Mouse (Mus musculus) neural tube, embryonic 14.5 days (tissue): ENCODE results near the gene Mllt10. TPM values are rescaled to one million over a fixed set of nuclear protein-coding genes. Genes with fewer than 3 reads are reported as not detected.
"Not testable (repeated sequence)": the region's sequence is repeated elsewhere in the genome, so short reads cannot be mapped to it uniquely, and the experiment has no call there.

Experiments used
- ATAC-seq: fragments of 200-750 bp; cut with Nextera tagmentation; 2 replicates; pipeline ENCODE4 v1.8.0; 2017; ENCODE audit warnings: low read depth, mild to moderate bottlenecking, moderate TSS enrichment, moderate library complexity
- H3K27ac ChIP-seq: fragments of 300-500 bp; sonication (generic); 2 replicates; pipeline ENCODE4 v1.5.1; 2014; ENCODE audit warnings: low read depth, mild to moderate bottlenecking, control low read depth, low read length, moderate library complexity, mixed read lengths
- H3K27me3 ChIP-seq: fragments of 300-500 bp; sonication (generic); 2 replicates; pipeline ENCODE4 v1.6.1; 2014; ENCODE audit warnings: low read length; ENCODE audit not compliant: control insufficient read depth, insufficient read depth
- H3K36me3 ChIP-seq: fragments of 300-500 bp; sonication (generic); 2 replicates; pipeline ENCODE4 v1.6.1; 2014; ENCODE audit warnings: low read length, mixed read lengths; ENCODE audit not compliant: control insufficient read depth, insufficient read depth
- H3K4me1 ChIP-seq: fragments of 300-500 bp; sonication (generic); 2 replicates; pipeline ENCODE4 v1.6.1; 2014; ENCODE audit warnings: low read length; ENCODE audit not compliant: control insufficient read depth, insufficient read depth
- H3K4me2 ChIP-seq: fragments of 300-500 bp; sonication (generic); 2 replicates; pipeline ENCODE4 v1.6.1; 2014; ENCODE audit warnings: mild to moderate bottlenecking, low read depth, low read length, control low read depth
- H3K4me3 ChIP-seq: fragments of 300-500 bp; sonication (generic); 2 replicates; pipeline ENCODE4 v1.5.1; 2014; ENCODE audit warnings: low read depth, low read length, control low read depth, mixed read lengths
- H3K9ac ChIP-seq: fragments of 300-500 bp; sonication (generic); replicated peaks from 2 replicates; pipeline ENCODE4 v1.6.1; 2014; ENCODE audit warnings: low read depth, mild to moderate bottlenecking, control low read depth, low read length, mixed read lengths
- H3K9me3 ChIP-seq: fragments of 300-500 bp; sonication (generic); 2 replicates; pipeline ENCODE4 v1.6.1; 2016; ENCODE audit warnings: low read length; ENCODE audit not compliant: control insufficient read depth
- WGBS: fragments of 180-500 bp; shearing (Covaris S2); extraction: QIAGEN DNeasy Blood & Tissue Kit; methylation state at CpG from one replicate; pipeline ENCODE4 v1.1.7; 2014; 5-methylcytosine and 5-hydroxymethylcytosine counted together
- polyA plus RNA-seq: library from polyadenylated mRNA; unstranded; fragments of >200 nt; fragmentation: Nextera tagmentation; extraction: Ambion mirVana; gene quantifications from 2 replicates; pipeline ENCODE4 v1.2.1, GENCODE M21; 2014

Mllt10 gene
- polyA plus RNA-seq, 1 experiment from 2014 or later = 34.6 TPM

DNA sequence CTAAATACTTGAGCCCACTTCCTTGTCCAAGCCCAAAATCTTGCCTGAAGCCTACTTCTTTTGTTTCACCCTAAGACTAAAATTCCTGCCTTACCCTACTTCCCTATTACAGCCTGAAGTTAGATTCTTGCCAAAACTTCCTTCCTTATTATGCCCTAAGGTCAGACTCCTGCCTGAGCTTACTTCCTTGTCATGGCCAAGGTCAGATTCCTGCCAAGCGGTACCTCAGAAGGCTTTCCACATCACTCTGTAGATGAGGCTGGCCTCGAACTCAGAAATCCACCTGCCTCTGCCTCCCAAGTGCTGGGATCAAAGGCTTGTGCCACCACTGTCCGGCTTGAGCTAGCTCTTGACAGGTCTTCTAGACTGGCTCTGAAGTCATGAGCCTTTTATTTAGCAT lies 32.7 kb downstream of the Mllt10 start:
- H3K27me3 ChIP-seq, ATAC-seq, H3K27ac ChIP-seq, H3K9me3 ChIP-seq, H3K4me2 ChIP-seq, H3K4me3 ChIP-seq, H3K4me1 ChIP-seq, H3K9ac ChIP-seq: not testable (repeated sequence)
- 89% methylated on average over 3 of the region's 3 CpGs for WGBS
- H3K36me3 ChIP-seq = peaks cover 25% of the 10 kb centered on the region

GRCm38 (mm10) chr2:18093858-18094257 lies 38.8 kb downstream of the Mllt10 start:
- no peak overlapping the region for H3K9ac ChIP-seq
- H3K4me2 ChIP-seq = no peak overlapping the region
- ATAC-seq = no peak
- H3K4me1 ChIP-seq = no peaks in the 10 kb centered on the region
- 84% methylated on average over 1 of the region's 1 CpGs for WGBS
- H3K27ac ChIP-seq = no peak overlapping the region
- H3K9me3 ChIP-seq = no peaks in the 10 kb centered on the region
- H3K27me3 ChIP-seq = no peaks in the 10 kb centered on the region
- no peak overlapping the region for H3K4me3 ChIP-seq
- peaks cover 3% of the 10 kb centered on the region; the same call in 1 of the 2 replicates for H3K36me3 ChIP-seq

DNA sequence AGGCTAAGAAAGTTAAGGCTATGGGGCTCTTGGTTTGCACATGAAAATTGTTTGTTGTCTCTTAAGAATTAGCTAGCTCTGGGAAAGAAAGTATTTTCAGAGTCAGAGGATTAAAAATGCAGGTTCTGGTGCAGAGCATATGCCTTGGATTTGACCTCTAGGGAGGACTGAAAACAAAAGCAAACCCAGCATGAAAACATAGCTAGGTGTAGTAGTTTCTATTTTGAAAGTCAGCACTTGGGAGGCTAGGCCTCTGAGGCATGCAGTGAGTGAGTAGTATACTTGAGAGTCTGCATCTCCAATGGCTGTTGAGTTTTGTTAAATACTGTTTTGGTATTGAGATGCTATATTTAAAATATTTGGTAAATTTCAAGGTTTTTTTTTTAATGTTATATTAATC lies 39.3 kb downstream of the Mllt10 start:
- H3K4me3 ChIP-seq = no peak overlapping the region
- H3K4me1 ChIP-seq = no peaks in the 10 kb centered on the region
- peaks cover 3% of the 10 kb centered on the region; the same call in 1 of the 2 replicates for H3K36me3 ChIP-seq
- no peak for ATAC-seq
- H3K27me3 ChIP-seq = no peaks in the 10 kb centered on the region
- H3K9ac ChIP-seq = no peak overlapping the region
- H3K9me3 ChIP-seq = no peaks in the 10 kb centered on the region
- no peak overlapping the region for H3K4me2 ChIP-seq
- H3K27ac ChIP-seq = no peak overlapping the region

- no peak for ATAC-seq
- Histone ChIP-seq H3K4me3 (no peak overlapping the region), H3K27me3 (no peaks in the 10 kb centered on the region), H3K36me3 (0 out of 2 replicates have a peak, but pooled peaks cover 4% of the 10 kb centered on the region), H3K4me1 (no peaks in the 10 kb centered on the region), H3K9me3 (no peaks in the 10 kb centered on the region), H3K4me2 (no peak overlapping the region), H3K27ac (no peak overlapping the region), H3K9ac (no peak overlapping the region)
- 68% methylated on average over 2 of the region's 2 CpGs for WGBS
Measured at GRCm38 (mm10) chr2:18095804-18096203, 40.8 kb downstream of the Mllt10 start.

GRCm38 (mm10) chr2:18100914-18101313 lies 45.9 kb downstream of the Mllt10 start:
- no peak overlapping the region for H3K4me3 ChIP-seq
- no peak for ATAC-seq
- 93% methylated on average over 2 of the region's 2 CpGs for WGBS
- H3K9ac ChIP-seq = no peak overlapping the region
- 0 out of 2 replicates have a peak, but pooled peaks cover 8% of the 10 kb centered on the region for H3K36me3 ChIP-seq
- H3K27ac ChIP-seq = no peak overlapping the region
- no peaks in the 10 kb centered on the region for H3K9me3 ChIP-seq
- no peaks in the 10 kb centered on the region for H3K4me1 ChIP-seq
- no peaks in the 10 kb centered on the region for H3K27me3 ChIP-seq
- H3K4me2 ChIP-seq = no peak overlapping the region

DNA sequence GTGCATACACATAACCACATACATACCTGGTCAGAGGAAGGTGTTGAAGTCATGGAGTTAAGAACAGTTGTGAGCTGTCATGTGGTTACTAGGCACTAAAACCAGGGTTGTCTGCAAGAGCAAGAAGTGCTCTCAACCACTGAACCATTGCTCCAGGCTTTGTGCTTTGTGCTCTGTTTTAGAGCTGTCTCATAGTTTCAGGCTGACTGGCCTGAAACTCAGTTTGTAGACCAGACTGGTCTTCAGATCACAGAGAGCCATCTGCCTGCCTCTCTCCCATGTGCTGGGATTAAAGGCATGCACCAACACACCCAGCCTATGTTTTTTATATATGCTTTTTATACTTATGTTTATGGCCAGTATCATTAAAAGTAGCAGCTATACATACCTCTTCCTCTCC lies 52.5 kb downstream of the Mllt10 start:
- ATAC-seq = no peak

GRCm38 (mm10) chr2:18108214-18108613 lies 53.2 kb downstream of the Mllt10 start:
- H3K36me3 ChIP-seq = 0 out of 2 replicates have a peak, but pooled peaks cover 4% of the 10 kb centered on the region
- no peaks in the 10 kb centered on the region for H3K27me3 ChIP-seq
- 99% methylated on average over 3 of the region's 3 CpGs for WGBS
- no peaks in the 10 kb centered on the region for H3K4me1 ChIP-seq
- ATAC-seq = no peak
- no peak overlapping the region for H3K27ac ChIP-seq
- H3K4me3 ChIP-seq = no peak overlapping the region
- H3K9ac ChIP-seq = no peak overlapping the region
- H3K4me2 ChIP-seq = no peak overlapping the region
- no peaks in the 10 kb centered on the region for H3K9me3 ChIP-seq

More for the DNA sequence above, 52.5 kb downstream of the Mllt10 start:
- H3K27me3 ChIP-seq = no peaks in the 10 kb centered on the region
- H3K9me3 ChIP-seq = no peaks in the 10 kb centered on the region
- H3K9ac ChIP-seq = no peak overlapping the region
- H3K4me3 ChIP-seq = no peak overlapping the region
- H3K4me1 ChIP-seq = no peaks in the 10 kb centered on the region
- no peak overlapping the region for H3K27ac ChIP-seq
- 0 out of 2 replicates have a peak, but pooled peaks cover 4% of the 10 kb centered on the region for H3K36me3 ChIP-seq
- H3K4me2 ChIP-seq = no peak overlapping the region

- Histone ChIP-seq H3K36me3 (no peaks in the 10 kb centered on the region), H3K9ac (no peak overlapping the region), H3K9me3 (no peaks in the 10 kb centered on the region), H3K27me3 (no peaks in the 10 kb centered on the region), H3K4me1 (no peaks in the 10 kb centered on the region), H3K27ac (no peak overlapping the region), H3K4me2 (no peak overlapping the region), H3K4me3 (no peak overlapping the region)
- ATAC-seq = no peak
Measured at GRCm38 (mm10) chr2:18111411-18111810, 56.4 kb downstream of the Mllt10 start.

DNA sequence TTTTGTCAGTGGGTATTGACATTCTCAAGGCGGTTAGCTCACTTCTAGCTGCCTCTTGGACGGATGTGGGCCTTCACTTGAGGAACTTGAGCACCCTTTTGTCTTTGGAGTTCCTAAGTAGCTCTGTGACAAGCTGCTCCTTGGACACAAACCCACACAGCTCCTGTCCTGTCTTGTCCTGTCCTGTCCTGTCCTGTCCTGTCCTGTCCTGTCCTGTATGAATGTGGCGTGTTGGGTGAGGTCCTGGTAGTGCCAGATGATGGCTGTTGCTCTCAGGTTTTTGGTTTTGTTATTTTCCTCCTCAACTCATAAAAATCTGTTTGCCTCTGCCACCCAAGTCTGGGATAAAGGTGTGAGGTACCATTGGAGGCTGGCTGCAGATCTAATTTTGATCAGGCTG lies 61.4 kb downstream of the Mllt10 start:
- no peaks in the 10 kb centered on the region for H3K27me3 ChIP-seq
- ATAC-seq = no peak
- WGBS = 89% methylated on average over 3 of the region's 3 CpGs
- no peak overlapping the region for H3K27ac ChIP-seq
- H3K9ac ChIP-seq = no peak overlapping the region
- H3K4me2 ChIP-seq = no peak overlapping the region
- no peak overlapping the region for H3K4me3 ChIP-seq
- H3K36me3 ChIP-seq = no peaks in the 10 kb centered on the region
- no peaks in the 10 kb centered on the region for H3K4me1 ChIP-seq
- no peaks in the 10 kb centered on the region for H3K9me3 ChIP-seq

GRCm38 (mm10) chr2:18138131-18138530 lies 83.1 kb downstream of the Mllt10 start:
- no peak overlapping the region for H3K9ac ChIP-seq
- ATAC-seq = no peak
- no peak overlapping the region for H3K4me2 ChIP-seq
- H3K9me3 ChIP-seq = no peaks in the 10 kb centered on the region
- H3K27ac ChIP-seq = no peak overlapping the region
- no peaks in the 10 kb centered on the region for H3K36me3 ChIP-seq
- no peak overlapping the region for H3K4me3 ChIP-seq
- WGBS = 94% methylated on average over 2 of the region's 2 CpGs
- H3K4me1 ChIP-seq = no peaks in the 10 kb centered on the region
- H3K27me3 ChIP-seq = no peaks in the 10 kb centered on the region
